ENCODE assay signal across 9 mouse cellular contexts in the genomic region with DNA sequence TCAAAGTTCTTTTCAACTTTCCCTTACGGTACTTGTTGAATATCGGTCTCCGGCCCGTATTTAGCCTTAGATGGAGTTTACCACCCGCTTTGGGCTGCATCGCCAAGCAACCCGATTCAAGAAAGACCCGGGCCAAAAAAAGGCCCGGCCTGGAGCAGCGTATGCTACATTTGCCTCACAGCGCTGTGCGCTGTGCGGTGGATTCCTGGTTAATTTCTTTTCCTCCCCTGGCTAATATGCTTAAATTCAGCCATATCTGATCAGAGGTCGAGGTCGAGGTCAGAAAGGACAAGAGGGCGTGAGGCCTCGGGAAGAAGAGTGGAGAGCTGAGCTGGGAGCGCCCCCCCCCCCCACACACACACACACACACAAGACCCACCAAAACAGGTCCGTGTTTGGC. TPM values are rescaled to one million over a fixed set of nuclear protein-coding genes. Genes with fewer than 3 reads are reported as not detected.
DNase-seq lines count a peak whose midpoint lies in the region; ATAC-seq and TF ChIP-seq lines count a peak whose summit lies in the region.
"Had no signal": no experiment of that assay in that cellular context is flagged by ENCODE, and none has a peak within 500 bp of the region (broad histone marks: within the 10 kb centered on the region; RNA-seq: fewer than 3 reads in every experiment).

No protein-coding gene starts in this region.

- H3K27ac ChIP-seq in forebrain, embryonic 11.5 days (ENCODE audit: low read depth, low read length) = no peak overlapping the region
- H3K27ac ChIP-seq in forebrain, embryonic 15.5 days (replicated peaks) = no peak overlapping the region
- no peak overlapping the region for H3K27ac ChIP-seq in lung, postnatal 0 days (ENCODE audit: low read length)
- no peak overlapping the region for H3K27ac ChIP-seq in midbrain, postnatal 0 days (ENCODE audit: low read depth, low read length)
- H3K27ac ChIP-seq: midbrain, embryonic 12.5 days had no signal

- no peaks in the 10 kb centered on the region for H3K27me3 ChIP-seq in forebrain, embryonic 11.5 days (ENCODE audit: control insufficient read depth, insufficient read depth, low read length)
- H3K27me3 ChIP-seq in forebrain, embryonic 15.5 days = no peaks in the 10 kb centered on the region
- H3K27me3 ChIP-seq in lung, postnatal 0 days (replicated peaks; ENCODE audit: insufficient read depth, low read length) = no peaks in the 10 kb centered on the region
- H3K27me3 ChIP-seq in midbrain, postnatal 0 days (ENCODE audit: insufficient read depth, low read length) = no peaks in the 10 kb centered on the region

- ATAC-seq in forebrain, embryonic 11.5 days (replicated peaks; ENCODE audit: low FRiP score) = no peak
- no peak for ATAC-seq in forebrain, embryonic 15.5 days (replicated peaks)
- ATAC-seq in lung, postnatal 0 days = no peak
- no peak for ATAC-seq in midbrain, postnatal 0 days (ENCODE audit: low FRiP score)

- no peak overlapping the region for H3K9ac ChIP-seq in forebrain, embryonic 11.5 days (ENCODE audit: low read length)
- no peak overlapping the region for H3K9ac ChIP-seq in forebrain, embryonic 15.5 days (replicated peaks)
- H3K9ac ChIP-seq in lung, postnatal 0 days (replicated peaks; ENCODE audit: low read depth) = no peak overlapping the region
- H3K9ac ChIP-seq in midbrain, postnatal 0 days (replicated peaks; ENCODE audit: low read length, poor library complexity, severe bottlenecking) = no peak overlapping the region
- H3K9ac ChIP-seq: midbrain, embryonic 12.5 days had no signal

- under 1% methylated on average over 18 of the region's 19 CpGs for WGBS in forebrain, embryonic 11.5 days
- WGBS in forebrain, embryonic 15.5 days = 2% methylated on average over 19 of the region's 19 CpGs
- 2% methylated on average over 19 of the region's 19 CpGs for WGBS in lung, postnatal 0 days
- 2% methylated on average over 19 of the region's 19 CpGs for WGBS in midbrain, postnatal 0 days

- H3K9me3 ChIP-seq in forebrain, embryonic 11.5 days (ENCODE audit: control insufficient read depth, low read length) = no peaks in the 10 kb centered on the region
- H3K9me3 ChIP-seq in forebrain, embryonic 15.5 days = no peaks in the 10 kb centered on the region
- H3K9me3 ChIP-seq in lung, postnatal 0 days (ENCODE audit: low read length) = no peaks in the 10 kb centered on the region
- H3K9me3 ChIP-seq in midbrain, postnatal 0 days (ENCODE audit: low read length) = no peaks in the 10 kb centered on the region
- H3K9me3 ChIP-seq: midbrain, embryonic 12.5 days had no signal

- H3K4me2 ChIP-seq in forebrain, embryonic 11.5 days (ENCODE audit: low read depth, low read length, severe bottlenecking) = no peak overlapping the region
- no peak overlapping the region for H3K4me2 ChIP-seq in forebrain, embryonic 15.5 days (replicated peaks)
- no peak overlapping the region for H3K4me2 ChIP-seq in lung, postnatal 0 days (replicated peaks; ENCODE audit: low read depth, low read length)
- H3K4me2 ChIP-seq in midbrain, postnatal 0 days (ENCODE audit: low read depth, low read length, poor library complexity, severe bottlenecking) = no peak overlapping the region
- H3K4me2 ChIP-seq: midbrain, embryonic 12.5 days had no signal

- TF ChIP-seq EP300 in lung, postnatal 0 days (IDR thresholded peaks at IDR 0.05) = no peak

- DNase-seq in forebrain, embryonic 11.5 days (ENCODE audit: low spot score) = peak; percentile 61
- DNase-seq in lung, postnatal 0 days (ENCODE audit: low spot score) = peak; percentile 62
- no peak for DNase-seq in lung, adult 18-20 months
- DNase-seq in WW6 (ENCODE audit: low read depth, low spot score) (peak; percentile 40), MN1 (ENCODE audit: low spot score) (no peak)
- peak; percentile 32 for DNase-seq in midbrain, postnatal 0 days (ENCODE audit: low spot score)
- no peak for DNase-seq in natural killer cell, adult 2 months (ENCODE audit: low spot score in 2 of 2)

- no peaks in the 10 kb centered on the region for H3K4me1 ChIP-seq in forebrain, embryonic 11.5 days (replicated peaks; ENCODE audit: control insufficient read depth, insufficient read depth, low read length)
- peaks cover 3% of the 10 kb centered on the region; the same call in 1 of the 2 replicates for H3K4me1 ChIP-seq in forebrain, embryonic 15.5 days
- H3K4me1 ChIP-seq in lung, postnatal 0 days (ENCODE audit: insufficient read depth, low read depth, low read length) = no peaks in the 10 kb centered on the region
- H3K4me1 ChIP-seq in midbrain, postnatal 0 days (ENCODE audit: insufficient read depth, low read length) = no peaks in the 10 kb centered on the region
- H3K4me1 ChIP-seq: midbrain, embryonic 12.5 days had no signal

- H3K36me3 ChIP-seq in forebrain, embryonic 11.5 days (ENCODE audit: control insufficient read depth, insufficient read depth, low read length) = no peaks in the 10 kb centered on the region
- H3K36me3 ChIP-seq in forebrain, embryonic 15.5 days = no peaks in the 10 kb centered on the region
- no peaks in the 10 kb centered on the region for H3K36me3 ChIP-seq in lung, postnatal 0 days (ENCODE audit: insufficient read depth, low read length)
- no peaks in the 10 kb centered on the region for H3K36me3 ChIP-seq in midbrain, postnatal 0 days (ENCODE audit: insufficient read depth, low read length)
- H3K36me3 ChIP-seq: midbrain, embryonic 12.5 days had no signal

- no peak overlapping the region for H3K4me3 ChIP-seq in forebrain, embryonic 11.5 days (ENCODE audit: low read depth, low read length)
- H3K4me3 ChIP-seq in forebrain, embryonic 15.5 days = no peak overlapping the region
- no peak overlapping the region for H3K4me3 ChIP-seq in lung, postnatal 0 days (ENCODE audit: low read depth, low read length)
- no peak overlapping the region for H3K4me3 ChIP-seq in midbrain, postnatal 0 days (ENCODE audit: low read depth, low read length)
- H3K4me3 ChIP-seq: midbrain, embryonic 12.5 days had no signal

- TF ChIP-seq CTCF in lung, postnatal 0 days (IDR thresholded peaks at IDR 0.05) = no peak
- no peak for TF ChIP-seq CTCF in midbrain, postnatal 0 days (IDR thresholded peaks at IDR 0.05)

RNA-seq across cellular contexts. Expression of a gene that starts 29.0 kb away (rescaled TPM):
- 0.53 and 0.76 TPM in 2 replicates for polyA plus RNA-seq in forebrain, embryonic 11.5 days (2014; fragmentation: Nextera tagmentation; extraction: Ambion mirVana)
- polyA plus RNA-seq in forebrain, embryonic 15.5 days (2015; fragmentation: Nextera tagmentation; extraction: Ambion mirVana) = 0.79 and 1.0 TPM in 2 replicates
- 5.3 and 5.5 TPM in 2 replicates for polyA plus RNA-seq in lung, postnatal 0 days (2015; fragmentation: Nextera tagmentation; extraction: Ambion mirVana)
- total RNA-seq in midbrain, postnatal 0 days (2014; rRNA removed) = 1.0 and 1.1 TPM in 2 replicates
- 1.4 and 1.7 TPM in 2 replicates for polyA plus RNA-seq in midbrain, postnatal 0 days (2015; fragmentation: Nextera tagmentation; extraction: Ambion mirVana)

Comparison
In these comparisons a context has a peak if more than half of its experiments do, and no peak if none do; other contexts are left out.
1. DNase-seq: peak in forebrain, embryonic 11.5 days (single experiment), lung, postnatal 0 days (single experiment), WW6 (single experiment) and midbrain, postnatal 0 days (single experiment); none in lung, adult 18-20 months (0 of 2), MN1 (single experiment) and natural killer cell, adult 2 months (0 of 2).